Mouse (Mus musculus): Measurements from ENCODE around the gene Tnnc2.

GRCm38 (mm10) chr2:164770279-164770678 lies 9.5 kb downstream of the Tnnc2 start:
- TF ChIP-seq POLR2A (IDR thresholded peaks at IDR 0.05; ENCODE audit: control insufficient read depth, extremely low read depth, insufficient read depth, low read length, poor library complexity) (no peak), CTCF (IDR thresholded peaks at IDR 0.05; ENCODE audit: borderline replicate concordance, control insufficient read depth, extremely low read depth, insufficient read depth, low read length, poor library complexity) (no peak)
